Mouse (Mus musculus) bone marrow macrophage, adult 2 months (primary cell): ENCODE measurements at regions not wholly inside any gene's neighbourhood (a gene's known extent, or its start where the extent isn't known, plus 50 kb on each side); places are given as distances from the start of the nearest gene placed in this dataset.
A peak's percentile ranks its signal among the peaks of the same experiment; 100 is the strongest.

ENCODE experiments used
- H3K27ac ChIP-seq: 2 replicates; pipeline ENCODE4 v1.5.1; 2012; ENCODE audit warnings: low read depth, low read length; ENCODE audit not compliant: insufficient read depth
- H3K4me1 ChIP-seq: 2 replicates; pipeline ENCODE4 v1.6.1; 2012; ENCODE audit warnings: low read length; ENCODE audit not compliant: control insufficient read depth, insufficient read depth
- H3K4me3 ChIP-seq: 2 replicates; pipeline ENCODE4 v1.5.1; 2012; ENCODE audit warnings: mild to moderate bottlenecking, low read length, moderate library complexity; ENCODE audit not compliant: insufficient read depth
- CTCF ChIP-seq: IDR thresholded peaks from 2 replicates; pipeline ENCODE4 v1.5.1; 2012; ENCODE audit warnings: low read depth, mild to moderate bottlenecking, low read length, moderate library complexity
- POLR2A ChIP-seq: IDR thresholded peaks from 2 replicates; pipeline ENCODE4 v1.6.1; 2012; ENCODE audit warnings: mild to moderate bottlenecking, low read depth, low read length, borderline replicate concordance

DNA sequence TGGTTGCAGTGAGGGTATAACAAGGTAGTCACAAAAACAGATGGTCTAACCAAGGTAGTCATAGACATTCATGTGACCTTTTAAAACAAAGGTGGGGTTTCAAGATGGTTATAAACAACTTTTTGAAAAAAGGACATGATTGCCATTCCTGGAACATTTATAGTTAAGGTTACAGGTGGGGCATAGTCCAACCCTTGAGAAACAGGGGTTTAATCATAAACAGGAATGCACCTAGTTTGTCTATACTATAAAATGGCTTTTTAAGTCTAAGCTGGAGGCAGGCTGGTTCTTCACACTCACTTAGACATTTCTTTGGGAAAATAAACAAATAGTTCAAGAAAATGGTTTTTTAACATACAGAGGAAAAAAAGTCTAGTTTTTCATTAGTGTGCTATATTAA is 525.7 kb upstream of the Atp2b1 start:
- no peak overlapping the region for H3K27ac ChIP-seq
- TF ChIP-seq POLR2A: no peak
- no peak for TF ChIP-seq CTCF
- H3K4me3 ChIP-seq: no peak overlapping the region
- no peaks in the 10 kb centered on the region for H3K4me1 ChIP-seq

DNA sequence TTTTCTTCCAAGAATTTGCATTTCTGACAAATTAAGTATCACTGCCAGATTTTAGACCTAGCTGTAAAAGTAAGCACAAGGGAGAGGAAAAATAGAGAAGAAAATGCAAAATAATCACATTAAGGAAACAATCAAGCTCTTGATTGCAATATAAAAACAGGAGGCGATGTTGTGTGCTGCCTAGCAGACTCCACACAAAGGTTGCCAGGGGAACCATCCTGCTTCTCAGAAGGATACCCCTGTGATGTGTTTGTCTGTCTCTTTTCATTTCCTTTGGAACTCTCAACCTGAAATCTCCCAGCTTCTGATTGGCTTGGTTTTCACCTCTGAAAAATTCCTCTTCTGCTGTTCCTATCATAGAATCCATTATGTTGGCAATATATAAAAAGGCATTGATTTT is 514.3 kb upstream of the Atp2b1 start:
- no peaks in the 10 kb centered on the region for H3K4me1 ChIP-seq
- TF ChIP-seq POLR2A (no peak), CTCF (no peak)
- H3K4me3 ChIP-seq: no peak overlapping the region
- H3K27ac ChIP-seq: no peak overlapping the region

DNA sequence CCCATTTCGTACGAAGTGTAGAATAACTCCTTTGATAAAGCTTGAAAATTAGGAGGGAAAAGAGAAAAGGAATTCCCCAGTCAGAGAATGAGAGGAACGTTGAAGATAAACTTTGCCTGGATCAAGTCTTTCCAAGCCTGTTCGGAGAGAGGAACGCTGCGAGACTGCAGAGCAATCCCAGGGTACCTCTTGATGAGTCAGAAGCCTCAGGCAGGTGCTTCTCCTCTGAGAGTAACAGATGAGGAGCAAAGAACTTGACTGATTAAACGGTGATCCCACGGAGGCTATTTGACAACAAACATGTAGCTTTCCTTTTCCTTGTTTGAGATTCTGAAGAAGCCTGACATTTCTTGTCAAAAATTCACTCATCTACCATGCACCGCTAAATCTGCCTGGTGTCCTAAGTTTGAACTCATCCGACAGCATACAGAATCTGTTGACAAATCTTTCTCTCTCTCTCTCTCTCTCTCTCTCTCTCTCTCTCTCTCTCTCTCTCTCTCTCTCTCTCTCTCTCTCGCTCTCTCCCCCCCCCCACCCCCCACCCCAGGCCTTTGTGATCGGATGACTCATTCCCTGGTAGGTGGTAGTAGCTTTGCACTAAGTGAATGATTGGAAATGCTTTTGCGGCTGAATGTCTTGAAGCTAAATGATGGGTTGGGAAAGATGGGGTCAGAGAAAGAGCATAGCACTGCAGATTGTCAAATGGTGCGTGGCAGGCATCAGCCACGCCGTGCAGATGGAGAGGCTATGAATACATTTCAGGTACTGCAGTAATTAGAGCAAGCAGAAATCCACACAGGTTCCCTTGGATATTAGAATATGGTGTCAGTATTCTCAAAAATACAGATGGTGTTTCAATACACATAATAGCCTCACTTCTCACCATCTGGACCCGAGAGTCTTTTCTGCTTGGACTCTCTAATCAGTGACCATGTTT is 496.1 kb upstream of the Atp2b1 start:
- TF ChIP-seq POLR2A: no peak
- no peak for TF ChIP-seq CTCF
- Histone ChIP-seq H3K27ac (no peak overlapping the region), H3K4me1 (no peaks in the 10 kb centered on the region), H3K4me3 (no peak overlapping the region)

DNA sequence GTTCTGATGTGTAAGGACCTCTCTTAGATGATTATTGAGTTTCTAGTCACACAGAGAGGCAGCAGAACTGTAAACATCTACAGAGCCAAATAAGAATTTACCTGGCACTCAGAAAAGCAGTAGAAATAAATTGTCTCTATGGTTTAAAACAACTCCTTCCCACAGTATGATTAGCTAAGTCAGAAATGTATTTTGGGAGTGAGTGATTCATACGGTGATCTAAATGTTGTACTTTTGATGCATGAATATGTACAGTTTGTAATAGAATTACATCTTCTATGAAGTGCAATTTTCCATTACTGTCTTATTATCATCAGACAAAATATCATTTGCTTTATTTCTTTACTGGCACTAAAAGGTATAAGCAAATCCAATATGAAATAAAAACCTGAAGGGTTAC is 489.8 kb upstream of the Atp2b1 start:
- Histone ChIP-seq H3K4me1 (no peaks in the 10 kb centered on the region), H3K4me3 (no peak overlapping the region), H3K27ac (no peak overlapping the region)
- TF ChIP-seq CTCF: no peak
- TF ChIP-seq POLR2A: no peak

DNA sequence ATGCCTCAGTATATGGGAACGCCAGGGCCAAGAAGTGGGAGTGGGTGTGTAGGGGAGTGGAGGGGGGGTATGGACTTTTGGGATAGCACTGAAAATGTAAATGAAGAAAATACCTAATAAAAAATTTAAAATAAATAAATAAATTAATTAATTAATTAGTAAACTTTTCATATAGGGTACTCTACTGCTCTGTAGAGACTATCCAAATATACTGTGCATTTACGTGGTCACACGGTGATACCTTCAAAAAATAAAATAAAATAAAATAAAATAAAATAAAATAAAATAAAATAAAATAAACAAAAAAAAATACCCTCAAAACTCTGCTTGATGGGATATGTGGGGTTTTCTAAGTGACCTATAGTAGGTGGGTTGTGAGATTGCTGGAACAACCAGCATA is 479.2 kb upstream of the Atp2b1 start:
- Histone ChIP-seq H3K27ac (no peak overlapping the region), H3K4me1 (no peaks in the 10 kb centered on the region), H3K4me3 (no peak overlapping the region)
- no peak for TF ChIP-seq CTCF
- TF ChIP-seq POLR2A: no peak

DNA sequence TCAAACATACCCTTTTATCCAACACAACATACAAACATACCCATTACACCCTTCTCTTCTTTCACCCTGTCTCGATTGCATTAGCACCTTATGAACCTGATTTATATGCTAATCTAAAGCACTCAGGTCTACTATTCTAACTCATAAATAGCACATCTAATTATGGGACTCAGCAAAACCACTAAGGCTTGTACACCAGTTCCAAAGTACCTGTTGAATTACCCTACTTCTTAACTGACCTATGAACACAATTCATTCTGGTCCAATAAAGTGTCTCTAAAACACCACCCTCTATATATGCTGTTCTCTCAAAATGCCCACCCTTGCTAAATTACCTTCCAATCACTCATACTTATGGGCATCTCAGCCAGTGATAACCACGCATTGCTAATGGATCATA is 452.7 kb upstream of the Atp2b1 start:
- H3K4me1 ChIP-seq: no peaks in the 10 kb centered on the region
- TF ChIP-seq CTCF: no peak
- H3K4me3 ChIP-seq: no peak overlapping the region
- H3K27ac ChIP-seq: no peak overlapping the region

DNA sequence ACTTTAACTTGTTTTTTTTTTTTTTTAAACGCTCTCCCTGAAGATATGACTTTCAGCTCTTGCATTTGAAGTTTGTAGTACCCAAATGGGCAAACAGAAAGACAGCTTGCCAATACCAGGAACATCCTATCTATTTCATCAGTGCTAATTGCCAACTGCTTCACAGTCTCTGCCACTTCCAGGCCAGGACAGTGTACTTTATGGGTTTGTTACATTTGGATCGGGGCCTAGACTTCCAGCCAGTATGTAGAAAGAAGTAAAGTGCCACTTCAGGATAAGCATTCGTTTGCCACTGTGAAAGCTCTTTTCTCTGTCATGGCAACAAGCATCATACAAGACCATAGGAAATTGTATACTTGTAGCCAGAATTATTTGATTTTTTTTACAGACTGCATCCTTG is 439.6 kb upstream of the Atp2b1 start:
- TF ChIP-seq CTCF (no peak), POLR2A (no peak)
- Histone ChIP-seq H3K27ac (no peak overlapping the region), H3K4me1 (no peaks in the 10 kb centered on the region), H3K4me3 (no peak overlapping the region)

DNA sequence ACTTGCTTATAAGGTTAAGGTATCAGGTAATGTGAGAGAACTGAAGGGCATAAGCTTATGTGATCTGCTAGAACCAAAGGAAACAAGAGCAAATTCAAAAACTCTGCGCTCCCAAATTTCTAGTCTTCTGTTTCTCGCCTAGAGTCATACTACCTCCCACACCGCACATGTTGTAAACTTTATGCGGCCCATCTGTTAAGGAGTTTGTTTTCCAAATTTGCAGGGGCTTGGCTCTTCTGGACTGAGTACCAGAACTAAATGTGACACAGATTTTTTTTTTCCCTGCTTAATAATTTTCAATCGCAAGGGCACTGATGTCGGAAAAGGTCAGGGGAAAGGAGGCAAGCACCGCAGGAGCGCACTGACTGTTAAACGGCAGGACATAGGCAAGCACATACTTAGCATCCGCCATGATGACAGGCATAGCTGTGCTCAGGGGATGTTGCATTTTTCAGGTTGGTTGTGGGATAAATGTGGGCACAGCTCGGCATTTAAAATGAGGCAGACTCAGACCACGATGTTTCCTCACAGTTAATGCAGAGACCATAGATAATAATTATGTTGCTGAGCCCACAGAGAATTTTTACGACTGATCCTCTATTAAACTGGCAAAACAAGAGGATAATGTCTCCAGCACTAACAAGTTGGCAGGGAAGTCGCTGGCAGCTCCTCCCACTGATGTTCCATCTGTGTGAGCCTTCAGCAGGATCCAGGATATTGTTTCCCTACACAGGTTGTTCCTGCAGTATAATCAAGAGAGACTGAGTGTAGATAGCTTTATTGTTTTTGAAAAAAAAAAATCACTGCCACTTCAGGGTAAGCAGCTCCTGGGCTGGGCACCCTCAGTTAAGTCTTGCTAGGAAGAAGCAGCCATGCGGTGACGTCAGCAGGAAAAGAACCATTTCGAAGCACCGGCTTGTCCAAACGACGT is 428.2 kb upstream of the Atp2b1 start:
- H3K4me1 ChIP-seq: no peaks in the 10 kb centered on the region
- TF ChIP-seq CTCF (no peak), POLR2A (no peak)
- no peak overlapping the region for H3K27ac ChIP-seq
- H3K4me3 ChIP-seq: no peak overlapping the region

DNA sequence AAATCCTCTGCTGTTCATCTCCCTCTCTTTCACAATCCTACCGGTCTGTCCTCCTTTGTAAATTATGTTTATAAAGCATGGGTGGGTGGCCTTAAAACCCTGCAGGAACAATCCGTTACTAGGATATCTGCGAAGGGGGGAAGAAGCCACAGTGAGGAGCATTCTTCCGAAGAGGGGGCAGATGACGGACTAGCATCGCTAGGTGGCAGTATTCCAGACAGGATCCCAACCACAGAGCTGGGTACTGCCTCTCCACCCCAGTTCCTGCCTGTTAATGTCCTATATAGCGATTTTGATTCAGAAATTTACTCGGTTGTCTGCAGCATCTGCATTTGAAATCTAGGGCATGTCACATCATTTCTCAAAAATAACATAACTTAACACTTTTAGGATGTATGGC is 419.9 kb upstream of the Atp2b1 start:
- no peak overlapping the region for H3K27ac ChIP-seq
- no peaks in the 10 kb centered on the region for H3K4me1 ChIP-seq
- no peak for TF ChIP-seq POLR2A
- peak; percentile 67 for TF ChIP-seq CTCF
- H3K4me3 ChIP-seq: no peak overlapping the region

DNA sequence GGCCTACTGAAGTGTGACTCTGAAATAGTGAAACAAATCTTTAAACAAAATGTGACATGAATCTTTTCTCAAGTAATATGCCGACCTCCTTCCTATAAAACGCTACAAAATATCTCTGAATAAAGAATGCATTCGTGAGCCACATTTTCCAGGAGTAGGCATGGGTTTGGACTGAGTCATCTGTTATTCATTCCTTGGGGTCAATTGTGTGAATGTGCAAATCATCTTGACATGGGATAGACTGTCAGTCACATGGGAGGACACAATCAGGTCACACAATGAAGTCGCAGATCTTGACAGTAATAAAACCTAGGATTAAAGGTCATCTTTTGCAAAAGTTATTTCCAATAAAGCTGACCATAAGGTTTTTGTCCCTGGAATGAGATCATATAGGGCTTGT is 418.0 kb upstream of the Atp2b1 start:
- no peak for TF ChIP-seq CTCF
- no peak for TF ChIP-seq POLR2A
- Histone ChIP-seq H3K27ac (no peak overlapping the region), H3K4me3 (no peak overlapping the region), H3K4me1 (peaks cover 4% of the 10 kb centered on the region; the same call in 1 of the 2 replicates)
